Mouse (Mus musculus) kidney, adult 11 months (tissue): ENCODE data around the gene Atxn1l.

ENCODE experiments used
- DNase-seq: peaks from one replicate; pipeline ENCODE4 v3.0.0; 2022

Atxn1l gene

GRCm38 (mm10) chr8:109725106-109725505, 12.4 kb downstream of the Atxn1l start:
- peak; percentile 41 for DNase-seq

DNA sequence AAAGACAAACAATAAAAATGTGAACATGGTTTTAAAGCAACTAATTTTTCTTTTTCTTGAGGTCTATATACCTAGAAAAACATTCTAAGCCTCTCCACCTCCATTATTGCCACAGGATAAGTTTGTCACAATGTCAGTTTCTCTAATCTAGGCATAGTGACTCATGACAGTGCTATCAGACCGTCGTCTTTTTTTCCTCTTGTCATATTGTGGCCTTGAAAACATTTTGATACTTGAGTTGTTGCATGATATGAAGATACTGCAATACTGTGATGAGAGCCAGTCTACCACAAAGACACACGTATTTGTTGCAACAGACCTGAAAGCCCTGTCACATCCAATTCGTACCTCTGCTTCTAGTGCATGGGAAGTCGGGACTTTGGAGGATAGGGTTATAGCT, 22.6 kb downstream of the Atxn1l start:
- no peak for DNase-seq

- no peak for DNase-seq
Observed at GRCm38 (mm10) chr8:109712521-109712920, 25.0 kb downstream of the Atxn1l start.

DNA sequence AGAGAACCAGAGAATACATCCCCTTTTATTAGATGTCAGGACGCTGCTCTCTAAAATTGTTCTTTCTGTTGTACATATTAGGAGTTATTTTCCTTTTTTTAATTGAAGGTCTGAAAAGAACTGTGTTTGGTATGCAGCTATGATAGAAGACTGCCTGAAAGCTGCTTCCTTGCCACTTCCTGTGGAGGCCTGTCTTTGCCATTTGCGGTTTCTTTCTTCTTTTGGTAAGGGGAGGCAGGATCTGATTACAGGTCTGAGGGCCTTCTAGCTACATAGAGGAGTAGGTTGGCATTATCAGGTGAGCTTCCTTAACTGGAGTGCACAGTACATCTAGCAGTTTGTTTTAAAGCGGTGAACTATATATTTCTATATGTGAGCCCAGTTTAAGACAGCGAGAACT, 29.6 kb downstream of the Atxn1l start:
- no peak for DNase-seq

- DNase-seq = peak; percentile 81
Observed at GRCm38 (mm10) chr8:109706874-109707237, 30.7 kb downstream of the Atxn1l start.

DNA sequence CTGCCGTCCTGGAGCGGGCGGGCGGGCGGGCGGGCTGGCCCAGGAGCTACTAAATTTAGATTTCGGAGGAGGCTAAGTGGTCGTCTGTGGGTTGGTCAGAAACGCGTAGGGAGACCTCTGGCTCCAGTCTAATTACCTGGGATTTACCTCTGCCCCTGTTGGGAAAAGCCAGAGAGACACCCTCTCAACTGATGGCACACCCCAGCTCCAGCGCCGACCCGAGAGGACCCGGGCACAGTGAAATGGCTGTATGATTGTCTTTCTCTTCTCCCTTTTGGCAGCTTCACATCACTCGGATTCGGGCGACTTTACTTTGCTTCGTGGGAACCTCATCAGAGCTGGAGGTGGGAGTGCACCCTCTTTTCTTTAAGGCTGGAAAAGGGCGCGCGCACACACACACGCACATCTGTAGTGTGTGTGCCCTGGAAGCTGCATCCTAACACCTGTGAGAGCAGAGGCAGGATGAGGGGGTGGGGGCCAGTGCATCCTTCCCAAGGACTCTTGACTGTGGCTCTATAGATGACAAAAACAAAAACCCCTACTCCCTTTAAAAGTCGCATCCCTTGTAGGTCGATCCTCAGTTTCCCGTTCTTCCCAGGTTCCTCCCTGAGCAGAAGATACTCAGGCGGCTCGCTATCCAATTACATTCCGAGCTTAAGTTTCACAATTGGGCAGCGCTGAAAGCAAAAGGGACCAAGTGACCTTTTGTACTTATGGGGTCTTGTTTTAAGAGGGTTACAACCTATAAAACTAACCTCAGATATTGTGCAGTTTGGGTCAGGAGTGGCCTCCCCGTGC, 31.3 kb downstream of the Atxn1l start:
- peak; percentile 33 for DNase-seq

DNA sequence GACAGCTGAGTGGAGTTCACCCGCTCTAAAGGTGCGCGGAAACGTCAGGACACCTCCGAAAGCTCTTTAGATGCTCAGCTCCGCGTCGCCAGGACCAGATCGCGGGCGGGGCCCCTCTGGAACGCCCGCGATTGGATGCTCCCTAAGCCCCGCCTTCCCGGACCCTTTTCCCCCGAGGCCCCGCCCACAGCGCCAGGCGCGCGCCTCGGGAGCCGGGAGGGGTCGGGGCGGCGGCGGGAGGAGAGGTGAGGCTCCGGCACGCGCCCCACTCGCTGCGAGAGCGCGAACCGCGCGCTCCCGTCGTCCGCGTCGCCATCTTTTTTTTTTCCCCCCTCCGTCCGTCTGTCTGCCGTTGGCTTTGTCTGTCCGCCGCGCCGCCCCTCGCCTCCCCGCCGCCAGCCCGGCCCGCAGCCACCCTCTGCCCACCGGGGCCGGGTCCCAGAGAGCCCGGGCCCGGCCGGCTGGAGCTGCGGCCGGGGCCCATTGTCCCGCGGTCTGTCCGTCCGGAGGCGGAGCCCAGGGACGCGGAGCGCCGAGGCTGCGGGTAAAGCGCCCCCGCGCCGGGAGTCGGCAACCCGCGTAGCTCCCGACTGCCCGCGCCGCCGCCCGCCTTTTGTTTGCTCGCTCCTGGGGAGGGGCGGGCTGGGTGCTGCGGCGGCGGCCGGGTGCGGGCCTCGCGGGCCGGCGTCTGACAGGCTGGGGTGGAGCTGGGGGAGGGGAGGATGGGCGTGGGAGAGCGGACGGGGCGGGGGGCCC, 32.0 kb downstream of the Atxn1l start, which contains the start of gene Zfp821:
Gene Zfp821, plus strand, starts transcription at position 227 of the 756 bp plus-strand sequence.
- DNase-seq = peak; percentile 92

DNA sequence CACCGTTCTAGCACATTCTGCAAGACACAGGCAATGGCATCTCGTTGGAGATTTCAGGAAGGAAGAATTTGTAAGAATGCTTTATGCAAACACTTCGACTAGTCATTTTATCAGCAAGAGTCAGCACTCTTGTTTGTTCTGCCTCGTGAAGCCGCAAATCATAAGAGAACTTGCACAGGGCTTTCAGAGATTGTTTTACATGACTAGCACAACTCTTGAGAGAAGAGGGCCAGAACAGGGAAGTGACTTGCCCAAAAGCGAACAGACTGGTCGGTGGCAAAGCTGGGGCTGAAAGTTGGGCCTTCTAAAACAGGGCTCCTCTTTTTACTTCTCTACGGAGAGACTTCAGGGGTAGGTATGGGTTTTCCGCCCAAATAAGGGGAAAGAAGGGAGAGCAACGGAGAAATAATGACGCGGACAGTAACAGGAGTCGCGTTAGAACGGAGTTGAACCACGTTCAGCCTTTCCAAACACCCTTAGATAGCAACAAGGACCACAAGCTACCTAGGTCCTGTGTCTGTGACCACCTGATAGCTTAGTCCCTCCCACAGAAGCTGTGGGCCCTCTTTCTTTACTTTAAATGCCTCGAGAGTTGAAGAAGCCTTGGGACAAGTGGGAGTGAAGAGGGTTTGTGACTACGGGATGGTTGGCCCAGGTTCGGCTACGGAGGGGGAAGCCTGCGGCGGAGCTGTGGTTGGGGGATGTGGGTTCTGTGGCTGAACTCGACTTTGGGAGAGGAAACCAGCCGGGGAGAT, 32.8 kb downstream of the Atxn1l start:
- no peak for DNase-seq

DNA sequence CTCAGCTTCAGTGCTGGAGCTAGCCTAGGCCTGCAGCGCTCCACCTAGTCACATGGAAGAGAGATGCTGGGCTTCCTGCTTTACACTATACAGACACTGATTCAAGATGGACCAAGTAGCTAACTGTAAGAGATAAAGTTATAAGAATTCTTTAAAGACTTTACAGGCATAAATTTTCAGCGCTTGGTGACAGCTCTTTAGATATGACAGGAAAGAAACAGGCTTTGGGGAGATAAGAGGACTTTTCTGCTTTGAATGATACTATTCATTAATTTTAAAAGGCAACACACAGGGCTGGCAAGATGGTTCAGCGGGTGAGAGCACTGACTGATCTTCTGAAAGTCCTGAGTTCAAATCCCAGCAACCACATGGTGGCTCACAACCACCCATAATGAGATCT, 39.1 kb downstream of the Atxn1l start:
- DNase-seq = no peak

DNA sequence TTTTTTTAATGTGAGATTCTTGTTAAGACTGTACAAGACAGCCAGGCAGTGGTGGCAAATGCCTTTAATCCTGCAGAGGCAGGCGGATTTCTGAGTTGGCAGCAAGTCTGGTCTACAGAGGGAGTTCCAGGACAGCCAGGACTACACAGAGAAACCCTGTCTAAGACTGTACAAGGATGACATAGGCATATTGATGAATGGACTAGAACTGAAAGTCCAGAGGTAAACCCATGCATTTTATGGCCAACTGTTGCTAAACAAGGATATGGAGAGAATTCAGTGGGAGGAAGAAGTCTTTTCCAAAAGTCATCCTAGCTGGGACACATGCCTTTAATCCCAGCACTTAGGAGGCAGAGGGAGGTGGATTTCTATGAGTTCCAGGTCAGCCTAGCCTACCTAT, 39.8 kb downstream of the Atxn1l start:
- DNase-seq = no peak

- DNase-seq = no peak
Observed at GRCm38 (mm10) chr8:109694154-109694553, 43.4 kb downstream of the Atxn1l start.

DNA sequence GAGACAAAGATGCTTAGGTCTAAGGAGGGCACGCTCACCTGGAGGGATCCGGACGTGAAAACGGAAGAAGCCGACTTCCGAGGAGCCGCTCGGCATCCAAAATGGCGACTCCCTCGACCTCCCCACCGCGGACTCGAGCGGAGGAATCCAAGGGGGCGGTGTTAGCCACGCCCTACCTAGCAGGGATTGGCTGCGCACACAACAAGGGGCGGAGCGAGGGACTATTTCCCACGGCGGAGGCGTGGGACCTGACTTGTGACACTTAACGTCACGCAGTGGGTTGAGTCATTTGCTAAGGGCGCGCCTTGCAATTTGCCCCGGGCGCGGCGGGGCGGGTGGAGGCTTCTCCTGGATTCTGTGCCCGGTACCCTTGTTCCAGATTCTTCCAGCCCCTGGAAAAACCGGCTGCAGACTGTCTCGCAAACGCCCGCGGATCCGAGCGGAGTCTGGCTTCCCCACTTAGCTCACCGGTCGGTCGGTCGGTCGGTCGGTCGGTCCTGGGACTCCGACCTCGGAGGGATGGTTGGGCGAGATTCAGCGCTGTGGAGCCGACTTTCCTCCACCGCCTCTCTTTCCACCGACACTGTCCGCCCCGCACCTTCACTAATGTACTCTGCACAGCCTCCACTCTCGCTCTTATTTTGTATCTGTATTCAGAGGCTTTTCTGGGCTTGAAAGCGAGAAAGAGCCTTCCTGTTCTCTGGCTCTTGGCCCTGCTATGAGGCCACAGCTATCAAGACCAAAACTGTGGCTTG, 44.2 kb downstream of the Atxn1l start, which contains the start of gene Ist1:
Gene Ist1, minus strand, starts transcription at position 115 of the 755 bp plus-strand sequence.
- DNase-seq = peak; percentile 97

DNA sequence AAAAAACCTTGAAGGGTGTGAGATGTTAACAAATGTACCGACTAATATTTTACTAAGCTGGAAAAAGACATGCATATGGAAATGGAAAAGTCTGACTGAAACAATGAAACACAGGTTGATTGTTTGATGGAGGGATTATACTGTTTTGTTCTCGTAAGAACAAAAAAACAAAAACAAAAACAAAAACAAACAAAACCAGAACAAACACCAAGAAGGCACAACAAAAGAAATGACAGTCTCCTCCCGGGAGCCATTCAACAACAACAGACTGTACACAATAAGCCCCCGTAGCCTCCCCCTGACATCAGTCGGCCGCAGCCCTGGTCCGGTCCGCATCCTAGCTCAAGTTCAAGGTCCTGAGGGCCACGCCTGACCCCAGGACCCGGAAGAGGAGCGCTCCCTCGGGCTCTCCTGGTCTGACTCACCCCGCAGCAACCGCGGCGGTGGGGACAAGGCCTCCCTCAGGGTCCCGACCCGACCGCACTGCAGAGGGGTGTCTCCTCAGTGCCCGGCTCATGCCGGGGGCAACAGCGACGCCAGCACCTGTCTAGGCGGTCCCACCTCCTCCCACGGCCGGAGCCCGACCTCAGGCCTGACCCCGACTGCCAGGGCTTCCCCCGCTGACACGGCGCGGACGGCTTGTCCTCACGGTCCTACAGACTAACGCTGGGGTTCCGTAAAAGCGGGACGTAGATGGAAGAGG, 44.9 kb downstream of the Atxn1l start:
- no peak for DNase-seq

DNA sequence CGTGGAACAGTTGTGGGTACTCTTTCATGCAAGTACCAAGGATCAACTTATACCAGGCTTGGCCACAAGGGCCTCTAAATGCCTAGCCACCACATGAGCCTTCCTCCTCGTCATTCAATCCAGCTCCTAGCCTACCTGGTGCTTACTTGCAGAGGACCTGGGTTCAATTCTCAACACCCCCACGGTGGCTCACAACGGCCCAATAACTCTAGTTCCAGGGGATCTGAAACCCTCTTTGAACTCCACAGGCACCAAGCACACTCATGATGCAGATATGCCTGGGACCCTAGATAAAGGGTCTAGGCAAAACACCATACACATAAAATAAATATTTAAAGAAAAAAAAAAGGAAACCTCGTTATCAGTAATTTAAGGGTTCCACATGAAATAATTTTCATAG, 45.8 kb downstream of the Atxn1l start:
- no peak for DNase-seq

- DNase-seq = no peak
Observed at GRCm38 (mm10) chr8:109687248-109687647, 50.3 kb downstream of the Atxn1l start.

- no peak for DNase-seq
Observed at GRCm38 (mm10) chr8:109682120-109682519, 55.4 kb downstream of the Atxn1l start.

DNA sequence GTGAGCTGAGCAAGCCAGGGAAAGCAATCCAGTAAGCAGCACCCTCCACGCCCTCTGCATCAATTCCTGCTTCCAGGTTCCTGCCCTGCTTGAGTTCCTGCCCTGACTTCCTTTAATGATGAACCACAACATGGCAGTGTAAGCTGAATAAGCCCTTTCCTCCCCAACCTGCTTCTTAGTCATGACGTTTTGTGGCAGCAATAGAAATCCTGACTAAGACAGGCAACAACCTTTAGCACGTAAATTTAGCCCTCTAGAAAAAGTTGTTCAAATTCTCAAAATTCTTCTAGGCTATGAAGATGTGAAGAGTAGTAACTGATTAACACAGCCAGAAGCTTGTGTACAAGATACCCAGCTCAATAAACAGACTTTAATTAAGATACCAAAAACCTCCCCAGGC, 56.0 kb downstream of the Atxn1l start:
- peak; percentile 19 for DNase-seq
